Mouse (Mus musculus): Measurements from ENCODE around the gene Ramp1. TPM values are rescaled to one million over a fixed set of nuclear protein-coding genes. Genes with fewer than 3 reads are reported as not detected.
A peak's percentile ranks its signal among the peaks of the same experiment; 100 is the strongest.

Ramp1 gene
- polyA plus RNA-seq, 1 experiment from 2014 or later, result 25.8 TPM

DNA sequence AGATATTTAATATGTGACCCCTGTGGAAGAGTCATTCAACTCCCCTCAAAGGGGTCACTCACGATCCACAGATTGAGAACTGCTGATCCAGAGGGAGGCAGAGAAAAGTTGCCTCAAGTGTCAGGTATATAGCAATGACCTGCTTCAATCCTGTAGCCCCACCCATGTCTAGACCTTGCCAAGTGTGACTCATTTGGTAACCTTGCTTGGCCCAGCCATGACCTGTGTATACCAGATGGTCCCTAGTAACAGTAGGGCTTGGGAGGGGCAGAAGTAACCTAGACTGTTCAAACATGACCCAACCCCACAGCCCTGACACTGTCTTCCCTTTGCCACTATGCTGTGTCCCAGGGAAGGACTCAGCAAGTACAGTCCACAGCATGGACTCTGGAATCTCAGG, 61.1 kb downstream of the Ramp1 start:
- no peaks in the 10 kb centered on the region for H3K27me3 ChIP-seq (replicated peaks)
- H3K9me3 ChIP-seq, result no peaks in the 10 kb centered on the region
- no peak overlapping the region for H3K27ac ChIP-seq (replicated peaks)
- no peak overlapping the region for H3K4me3 ChIP-seq
- peaks cover 5% of the 10 kb centered on the region; the same call in 1 of the 2 replicates for H3K4me1 ChIP-seq
- H3K36me3 ChIP-seq, result no peaks in the 10 kb centered on the region
- no peak for ATAC-seq (ENCODE audit: extremely low read depth, insufficient number of reproducible peaks, low FRiP score, low TSS enrichment)
- WGBS, result 90% methylated on average over 1 of the region's 1 CpGs
- no peak overlapping the region for H3K4me2 ChIP-seq
- no peak overlapping the region for H3K9ac ChIP-seq

- 63% methylated on average over 4 of the region's 4 CpGs for WGBS
- Histone ChIP-seq H3K9ac (no peak overlapping the region), H3K4me2 (no peak overlapping the region)
Measured at GRCm38 (mm10) chr1:91241249-91241648, 61.6 kb downstream of the Ramp1 start.

DNA sequence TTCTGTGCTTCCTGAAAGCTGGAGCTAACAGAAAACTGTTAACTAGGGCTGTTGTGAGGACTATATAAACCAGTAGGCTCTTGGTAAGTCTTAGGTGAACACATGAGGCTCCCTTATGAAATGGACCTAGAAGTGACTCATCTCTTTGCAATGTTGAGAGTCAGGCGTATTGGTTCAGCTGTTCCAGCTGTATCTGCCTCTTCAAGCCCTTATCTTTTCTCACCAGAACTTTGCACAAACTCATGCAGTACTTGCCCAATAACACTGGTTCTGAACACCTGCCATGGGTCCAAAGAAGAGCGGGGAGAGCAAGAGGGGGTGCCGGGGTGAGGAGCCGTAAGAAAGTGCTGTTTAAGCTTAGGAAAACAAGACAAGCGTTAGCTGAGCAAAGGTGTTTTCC, 68.6 kb downstream of the Ramp1 start:
- Histone ChIP-seq H3K4me1 (peaks cover 35% of the 10 kb centered on the region), H3K27me3 (replicated peaks) (no peaks in the 10 kb centered on the region), H3K27ac (replicated peaks) (peak overlapping the region; percentile 43), H3K36me3 (no peaks in the 10 kb centered on the region), H3K9ac (no peak overlapping the region; the same call in 1 of the 2 replicates), H3K9me3 (no peaks in the 10 kb centered on the region), H3K4me3 (no peak overlapping the region), H3K4me2 (no peak overlapping the region)
- no peak for ATAC-seq (ENCODE audit: extremely low read depth, insufficient number of reproducible peaks, low FRiP score, low TSS enrichment)
- 67% methylated on average over 5 of the region's 5 CpGs for WGBS

More at GRCm38 (mm10) chr1:91241249-91241648, 61.6 kb downstream of the Ramp1 start:
- Histone ChIP-seq H3K36me3 (no peaks in the 10 kb centered on the region), H3K9me3 (no peaks in the 10 kb centered on the region), H3K4me1 (peaks cover 5% of the 10 kb centered on the region; the same call in 1 of the 2 replicates), H3K4me3 (no peak overlapping the region), H3K27me3 (replicated peaks) (no peaks in the 10 kb centered on the region), H3K27ac (replicated peaks) (no peak overlapping the region)
- ATAC-seq (ENCODE audit: extremely low read depth, insufficient number of reproducible peaks, low FRiP score, low TSS enrichment), result no peak

DNA sequence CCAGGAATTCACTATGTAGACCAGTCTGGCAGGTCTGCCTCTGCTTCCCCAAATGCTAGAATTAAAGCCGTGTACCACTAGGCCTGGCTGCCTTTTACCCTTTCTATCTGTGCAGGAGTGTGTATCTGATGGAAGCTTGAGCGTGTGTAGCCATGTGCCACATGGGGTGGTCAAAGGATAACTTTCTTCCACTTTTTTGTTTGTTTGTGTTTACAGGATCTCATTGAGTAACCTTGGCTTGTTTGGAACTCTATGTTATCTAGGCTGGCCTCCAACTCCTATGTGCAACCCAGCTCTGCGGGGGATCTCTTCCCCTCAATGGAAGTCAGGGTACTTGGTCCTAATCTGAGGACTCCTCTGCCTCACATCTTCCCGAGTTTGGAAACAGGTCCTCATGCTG, 69.3 kb downstream of the Ramp1 start:
- H3K4me3 ChIP-seq, result no peak overlapping the region
- H3K4me1 ChIP-seq, result peaks cover 41% of the 10 kb centered on the region
- H3K9ac ChIP-seq, result peak overlapping the region; percentile 86; the same call in 1 of the 2 replicates
- peak overlapping the region; percentile 94 for H3K4me2 ChIP-seq
- 37% methylated on average over 4 of the region's 4 CpGs for WGBS
- ATAC-seq (ENCODE audit: extremely low read depth, insufficient number of reproducible peaks, low FRiP score, low TSS enrichment), result no peak
- H3K27me3 ChIP-seq (replicated peaks), result no peaks in the 10 kb centered on the region
- H3K36me3 ChIP-seq, result no peaks in the 10 kb centered on the region
- H3K27ac ChIP-seq (replicated peaks), result peak overlapping the region; percentile 43; the same call in 1 of the 2 replicates
- no peaks in the 10 kb centered on the region for H3K9me3 ChIP-seq

GRCm38 (mm10) chr1:91249564-91250414, 70.2 kb downstream of the Ramp1 start, which contains the start of gene Ube2f:
Ube2f (plus strand) TSS chr1:91250304.
- H3K4me3 ChIP-seq, result peak within 1 kb of the TSS; percentile 99
- peak within 1 kb of the TSS; percentile 94 for H3K4me2 ChIP-seq
- no peaks in the 10 kb centered on the region for H3K27me3 ChIP-seq (replicated peaks)
- peak; percentile 98 for ATAC-seq (ENCODE audit: extremely low read depth, insufficient number of reproducible peaks, low FRiP score, low TSS enrichment)
- WGBS, result under 1% methylated on average over 43 of the region's 43 CpGs
- peaks cover 7% of the 10 kb centered on the region for H3K36me3 ChIP-seq
- H3K27ac ChIP-seq (replicated peaks), result peak within 1 kb of the TSS; percentile 87
- H3K4me1 ChIP-seq, result peaks cover 41% of the 10 kb centered on the region
- H3K9ac ChIP-seq, result peak within 1 kb of the TSS; percentile 99
- no peaks in the 10 kb centered on the region for H3K9me3 ChIP-seq

- peak; percentile 20; the same call in 1 of the 2 replicates for ATAC-seq (ENCODE audit: extremely low read depth, insufficient number of reproducible peaks, low FRiP score, low TSS enrichment)
- Histone ChIP-seq H3K36me3 (peaks cover 10% of the 10 kb centered on the region), H3K4me2 (peak overlapping the region; percentile 94), H3K4me1 (peaks cover 41% of the 10 kb centered on the region), H3K4me3 (peak overlapping the region; percentile 99), H3K9me3 (no peaks in the 10 kb centered on the region), H3K9ac (peak overlapping the region; percentile 99), H3K27ac (replicated peaks) (peak overlapping the region; percentile 87), H3K27me3 (replicated peaks) (no peaks in the 10 kb centered on the region)
- under 1% methylated on average over 46 of the region's 70 CpGs for WGBS
Measured at GRCm38 (mm10) chr1:91250415-91251147, 71.0 kb downstream of the Ramp1 start.

DNA sequence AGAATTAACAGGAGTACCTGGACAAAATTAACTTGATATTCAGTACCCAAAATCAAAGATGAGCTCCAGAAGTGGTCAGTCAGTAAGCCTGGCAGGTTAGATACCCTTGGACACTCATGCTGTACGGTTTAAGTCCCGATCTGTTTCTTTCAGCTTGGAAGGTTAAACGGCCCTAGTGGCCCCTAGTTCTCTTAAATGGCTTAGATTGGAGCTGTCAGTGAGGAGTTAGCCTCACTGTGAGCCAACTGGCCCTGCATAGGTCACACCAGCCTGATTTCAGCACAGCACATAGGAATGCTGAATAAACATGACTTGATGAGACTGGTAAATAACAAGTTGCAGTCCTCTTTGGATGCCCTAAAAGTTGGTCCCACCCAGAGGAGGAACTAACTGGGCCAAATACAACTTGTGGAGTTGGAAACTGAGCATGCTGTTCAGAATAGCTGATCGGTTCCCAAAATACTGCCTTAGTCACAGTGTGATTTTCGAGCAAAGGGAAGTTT, 71.6 kb downstream of the Ramp1 start:
- peak overlapping the region; percentile 87 for H3K27ac ChIP-seq (replicated peaks)
- no peak for ATAC-seq (ENCODE audit: extremely low read depth, insufficient number of reproducible peaks, low FRiP score, low TSS enrichment)
- WGBS, result 39% methylated on average over 5 of the region's 5 CpGs

DNA sequence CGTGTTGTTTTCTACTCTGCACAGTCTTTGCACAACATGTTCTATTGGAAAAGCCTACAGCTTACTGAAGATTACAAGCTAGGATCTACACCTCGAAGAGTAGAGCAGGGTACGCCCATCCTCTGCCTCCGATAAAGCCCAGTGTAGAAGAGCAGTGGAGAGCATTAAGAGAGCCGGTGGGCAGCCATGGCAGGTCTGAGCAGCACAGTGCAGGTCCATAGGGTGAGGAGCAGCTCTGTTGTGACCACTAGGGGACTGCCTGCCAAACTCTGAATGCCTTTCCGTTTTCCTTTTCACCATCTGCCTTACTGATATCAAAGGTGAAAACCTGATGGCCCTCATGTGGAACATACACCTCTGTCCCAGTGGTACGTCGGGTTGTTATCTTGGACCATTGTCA, 72.3 kb downstream of the Ramp1 start:
- ATAC-seq (ENCODE audit: extremely low read depth, insufficient number of reproducible peaks, low FRiP score, low TSS enrichment), result no peak
- Histone ChIP-seq H3K4me1 (peaks cover 47% of the 10 kb centered on the region), H3K9ac (peak overlapping the region; percentile 99; the same call in 1 of the 2 replicates), H3K36me3 (peaks cover 10% of the 10 kb centered on the region), H3K27me3 (replicated peaks) (no peaks in the 10 kb centered on the region), H3K4me2 (peak overlapping the region; percentile 94), H3K4me3 (peak overlapping the region; percentile 99), H3K9me3 (no peaks in the 10 kb centered on the region), H3K27ac (replicated peaks) (no peak overlapping the region)
- WGBS, result 32% methylated on average over 8 of the region's 8 CpGs

More for the DNA sequence above, 71.6 kb downstream of the Ramp1 start:
- no peaks in the 10 kb centered on the region for H3K9me3 ChIP-seq
- H3K27me3 ChIP-seq (replicated peaks), result no peaks in the 10 kb centered on the region
- H3K9ac ChIP-seq, result peak overlapping the region; percentile 99
- H3K4me1 ChIP-seq, result peaks cover 41% of the 10 kb centered on the region
- H3K36me3 ChIP-seq, result peaks cover 10% of the 10 kb centered on the region
- peak overlapping the region; percentile 99 for H3K4me3 ChIP-seq
- H3K4me2 ChIP-seq, result peak overlapping the region; percentile 94

- no peaks in the 10 kb centered on the region for H3K9me3 ChIP-seq
- no peak overlapping the region for H3K27ac ChIP-seq (replicated peaks)
- H3K4me3 ChIP-seq, result no peak overlapping the region
- ATAC-seq (ENCODE audit: extremely low read depth, insufficient number of reproducible peaks, low FRiP score, low TSS enrichment), result no peak
- H3K9ac ChIP-seq, result no peak overlapping the region
- no peaks in the 10 kb centered on the region for H3K27me3 ChIP-seq (replicated peaks)
- H3K4me2 ChIP-seq, result no peak overlapping the region
- peaks cover 38% of the 10 kb centered on the region for H3K4me1 ChIP-seq
- peaks cover 26% of the 10 kb centered on the region for H3K36me3 ChIP-seq
Measured at GRCm38 (mm10) chr1:91257918-91258317, 78.3 kb downstream of the Ramp1 start.

DNA sequence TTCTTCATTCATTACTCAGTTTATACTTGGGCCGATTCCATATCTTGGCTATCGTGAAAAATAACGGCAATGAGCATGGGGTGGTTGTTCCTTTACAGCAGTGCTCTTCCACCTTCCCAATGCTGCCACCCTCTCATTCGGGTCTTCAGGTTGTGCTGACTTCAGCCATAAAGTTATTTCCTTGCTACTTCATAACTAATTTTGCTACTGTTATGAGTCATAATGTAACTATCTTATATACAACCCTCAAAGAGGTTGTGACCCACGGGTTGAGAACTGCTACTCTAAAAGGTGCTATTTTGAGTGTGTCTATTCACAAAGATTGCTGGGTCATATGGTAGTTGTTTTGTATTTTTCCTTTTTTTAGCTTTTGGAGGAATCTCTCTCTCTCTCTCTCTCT, 80.2 kb downstream of the Ramp1 start:
- no peak overlapping the region for H3K4me3 ChIP-seq
- ATAC-seq (ENCODE audit: extremely low read depth, insufficient number of reproducible peaks, low FRiP score, low TSS enrichment), result no peak
- no peak overlapping the region for H3K27ac ChIP-seq (replicated peaks)
- 76% methylated on average over 5 of the region's 5 CpGs for WGBS
- H3K4me2 ChIP-seq, result no peak overlapping the region
- H3K9me3 ChIP-seq, result no peaks in the 10 kb centered on the region
- H3K36me3 ChIP-seq, result peaks cover 27% of the 10 kb centered on the region
- H3K4me1 ChIP-seq, result peaks cover 31% of the 10 kb centered on the region
- H3K27me3 ChIP-seq (replicated peaks), result no peaks in the 10 kb centered on the region
- H3K9ac ChIP-seq, result no peak overlapping the region

GRCm38 (mm10) chr1:91262508-91262907, 82.9 kb downstream of the Ramp1 start:
- WGBS, result 88% methylated on average over 7 of the region's 7 CpGs
- peaks cover 20% of the 10 kb centered on the region for H3K4me1 ChIP-seq
- H3K36me3 ChIP-seq, result peaks cover 44% of the 10 kb centered on the region
- no peak for ATAC-seq (ENCODE audit: extremely low read depth, insufficient number of reproducible peaks, low FRiP score, low TSS enrichment)
- no peak overlapping the region for H3K4me2 ChIP-seq
- no peaks in the 10 kb centered on the region for H3K9me3 ChIP-seq
- no peak overlapping the region for H3K9ac ChIP-seq
- H3K27me3 ChIP-seq (replicated peaks), result no peaks in the 10 kb centered on the region
- H3K27ac ChIP-seq (replicated peaks), result no peak overlapping the region
- H3K4me3 ChIP-seq, result no peak overlapping the region
